Mouse (Mus musculus) C2C12 (cell line): ENCODE results near the gene Ttll1.

Experiments used
- CEBPB ChIP-seq: IDR thresholded peaks from one replicate; pipeline ENCODE4 v1.6.1; 2011; ENCODE audit warnings: low read depth, mild to moderate bottlenecking, control low read depth, moderate library complexity
- CTCF ChIP-seq: IDR thresholded peaks from one replicate; pipeline ENCODE4 v1.5.1; 2011; ENCODE audit not compliant: control insufficient read depth, insufficient read depth, insufficient read length
- MAX ChIP-seq: IDR thresholded peaks from one replicate; pipeline ENCODE4 v1.6.1; 2011; ENCODE audit warnings: mild to moderate bottlenecking, control low read depth
- MYOG ChIP-seq: IDR thresholded peaks from one replicate; pipeline ENCODE4 v1.6.1; 2011; ENCODE audit not compliant: control insufficient read depth, insufficient read length; ENCODE audit errors: extremely low read depth
- USF1 ChIP-seq: IDR thresholded peaks from one replicate; pipeline ENCODE4 v1.6.1; 2011; ENCODE audit warnings: low read depth, mild to moderate bottlenecking, control low read depth, moderate library complexity

- TF ChIP-seq CTCF (no peak), USF1 (no peak), CEBPB (no peak), MYOG (no peak), MAX (no peak)
These were observed 65.3 kb downstream of the Ttll1 start for GRCm38 (mm10) chr15:83445383-83445782.
